Mouse (Mus musculus) embryo, embryonic 9.5 days (tissue): ENCODE data around the gene Gm7073.

ENCODE experiments used
- DNase-seq: peaks from one replicate; pipeline ENCODE4 v3.0.0-alpha.2; 2017; ENCODE audit errors: extremely low spot score

Gene Gm7073

GRCm38 (mm10) chrX:60539149-60539548, at the start of gene Gm7073:
Gene Gm7073, minus strand, starts transcription at chrX:60539249.
- DNase-seq, result no peak

- DNase-seq, result no peak
These were observed 31.5 kb upstream of the Gm7073 start for GRCm38 (mm10) chrX:60570539-60570938.

DNA sequence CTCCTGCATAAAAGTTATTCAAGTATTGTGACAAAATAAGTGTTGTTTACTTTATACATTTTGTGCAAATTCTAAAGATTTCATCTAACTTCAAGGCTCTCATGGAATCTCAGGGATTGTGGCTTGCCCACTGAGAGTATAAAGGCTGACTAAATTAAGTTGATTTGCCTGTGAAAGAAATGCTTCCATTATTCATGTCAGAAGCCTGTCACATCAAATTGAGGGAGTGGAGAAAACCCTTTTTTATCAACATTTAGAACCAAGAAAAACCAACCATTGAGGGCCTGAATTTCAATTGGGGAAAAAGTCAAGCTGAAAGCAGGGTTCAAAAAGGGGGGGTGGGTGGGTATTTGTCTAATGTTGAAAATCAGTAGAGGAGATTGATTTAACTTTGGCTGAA, 30.0 kb upstream of the Gm7073 start:
- no peak for DNase-seq

- DNase-seq, result no peak
These were observed 16.2 kb upstream of the Gm7073 start for GRCm38 (mm10) chrX:60555242-60555641.

GRCm38 (mm10) chrX:60547444-60548304, 8.6 kb upstream of the Gm7073 start:
- peak; percentile 63 for DNase-seq

DNA sequence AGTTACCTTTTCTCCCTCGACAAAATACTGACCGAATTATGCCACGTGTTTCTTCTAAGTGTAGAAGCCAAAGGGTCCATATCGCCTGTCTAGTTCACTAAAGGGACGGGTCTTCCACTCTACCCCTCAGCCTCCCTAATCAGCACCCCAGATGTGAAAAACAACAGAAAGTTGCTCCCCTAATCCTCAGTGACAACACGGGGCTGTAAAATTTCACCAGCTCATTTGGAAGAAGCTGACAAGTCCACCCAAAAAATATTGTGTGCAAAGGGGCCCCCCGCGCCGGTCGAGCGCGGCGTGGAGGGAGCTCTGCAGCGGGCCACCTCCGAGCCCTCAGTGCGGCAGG, 8.0 kb upstream of the Gm7073 start:
- DNase-seq, result peak; percentile 49

DNA sequence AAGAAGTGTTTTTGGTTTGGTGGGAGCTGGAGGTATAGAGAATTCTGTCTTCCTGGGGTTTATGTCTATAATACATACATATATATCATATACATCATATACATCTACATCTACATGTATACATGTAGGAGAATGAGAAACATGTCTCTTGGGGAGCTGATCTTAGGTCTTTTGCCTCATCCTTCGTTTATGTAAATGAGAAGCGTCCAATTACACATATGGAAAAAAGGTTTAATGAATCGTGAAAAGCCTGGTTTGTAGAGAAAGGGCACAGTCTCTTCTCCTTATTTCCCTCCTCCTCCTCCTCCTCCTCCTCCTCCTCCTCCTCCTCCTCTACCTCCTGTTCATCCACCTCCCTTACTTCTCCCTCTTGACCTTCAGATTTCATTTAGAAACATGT, 6.9 kb upstream of the Gm7073 start:
- no peak for DNase-seq

GRCm38 (mm10) chrX:60545444-60545843, 6.4 kb upstream of the Gm7073 start:
- DNase-seq, result no peak

DNA sequence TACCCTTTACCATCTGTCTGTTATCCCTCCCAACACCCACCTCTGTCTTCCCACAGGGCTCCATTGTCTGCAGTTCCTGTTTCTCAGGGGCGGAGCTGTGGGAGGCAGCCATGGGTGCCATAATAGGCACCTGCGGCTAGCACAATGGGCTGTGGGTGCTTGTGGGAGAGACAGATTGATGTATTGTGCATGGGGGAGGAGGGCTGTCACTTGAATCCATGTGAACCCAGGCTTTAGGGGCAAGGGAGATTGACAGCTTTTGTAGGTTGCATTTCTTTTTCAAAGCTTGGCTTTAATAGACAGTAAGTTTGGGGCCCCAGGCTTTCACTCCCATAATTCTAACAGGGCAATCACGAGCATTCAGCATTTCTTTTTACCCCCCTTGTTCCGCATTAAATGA, 5.0 kb upstream of the Gm7073 start:
- peak; percentile 3 for DNase-seq

GRCm38 (mm10) chrX:60542901-60543300, 3.9 kb upstream of the Gm7073 start:
- no peak for DNase-seq

DNA sequence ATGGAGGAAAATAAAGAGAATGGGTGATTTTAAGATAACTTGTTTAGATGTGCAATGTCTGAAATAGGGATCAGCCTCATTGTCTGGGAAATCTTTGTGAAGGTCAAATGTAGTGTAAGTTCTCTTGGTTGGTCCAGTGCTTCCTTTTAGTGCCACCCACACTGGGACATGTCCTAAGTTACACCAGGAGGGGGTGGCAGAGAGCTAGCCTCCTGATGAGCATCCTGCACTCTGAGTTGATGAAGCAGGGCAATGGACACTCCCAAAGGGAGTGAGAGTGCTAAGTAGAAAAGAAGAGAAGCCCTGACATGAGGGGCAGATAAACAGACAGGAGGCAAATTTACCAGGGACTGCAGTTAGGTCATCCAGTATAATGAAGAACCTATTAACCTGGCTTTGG, 35.1 kb downstream of the Gm7073 start:
- DNase-seq, result peak; percentile 31

DNA sequence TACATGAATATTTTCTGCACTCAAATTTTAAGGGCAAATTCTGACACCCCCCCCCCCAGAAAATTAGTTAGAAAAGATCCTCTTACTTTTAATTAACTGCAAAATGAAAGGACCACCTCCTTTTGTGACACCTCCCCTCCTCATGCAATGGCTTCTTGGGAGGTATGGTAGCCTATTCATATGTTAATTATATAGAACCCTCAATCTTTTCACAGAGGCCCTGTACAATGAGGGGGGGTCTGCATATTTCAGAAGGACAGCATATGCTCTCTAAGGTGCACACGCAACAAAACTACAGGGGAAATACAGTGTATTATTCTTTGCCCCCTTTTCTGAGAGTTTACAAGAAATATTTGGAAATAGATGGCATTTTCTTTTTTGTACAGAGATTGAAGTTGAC, 41.3 kb downstream of the Gm7073 start:
- DNase-seq, result no peak

DNA sequence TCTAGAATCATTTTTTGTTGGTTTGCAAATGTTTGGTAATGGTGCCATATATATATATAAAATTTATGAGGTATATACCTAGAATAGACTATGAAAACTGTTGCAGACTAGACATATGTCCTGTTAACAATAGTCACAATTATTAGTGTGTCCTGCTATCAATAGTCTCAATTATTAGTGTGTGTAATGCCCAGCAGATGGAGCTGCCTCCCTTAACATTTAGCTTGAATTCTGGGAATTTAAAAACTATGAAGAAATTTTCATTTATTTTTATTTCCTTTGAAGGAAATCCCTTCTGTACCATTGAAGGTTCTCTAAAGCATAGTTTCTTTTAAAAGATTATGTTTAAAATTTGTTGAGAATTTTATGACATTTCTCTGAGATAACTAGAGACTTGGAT, 43.7 kb downstream of the Gm7073 start:
- no peak for DNase-seq

GRCm38 (mm10) chrX:60463786-60464185, 75.3 kb downstream of the Gm7073 start:
- DNase-seq, result no peak

- no peak for DNase-seq
These were observed 124.4 kb downstream of the Gm7073 start for GRCm38 (mm10) chrX:60414563-60415111.

DNA sequence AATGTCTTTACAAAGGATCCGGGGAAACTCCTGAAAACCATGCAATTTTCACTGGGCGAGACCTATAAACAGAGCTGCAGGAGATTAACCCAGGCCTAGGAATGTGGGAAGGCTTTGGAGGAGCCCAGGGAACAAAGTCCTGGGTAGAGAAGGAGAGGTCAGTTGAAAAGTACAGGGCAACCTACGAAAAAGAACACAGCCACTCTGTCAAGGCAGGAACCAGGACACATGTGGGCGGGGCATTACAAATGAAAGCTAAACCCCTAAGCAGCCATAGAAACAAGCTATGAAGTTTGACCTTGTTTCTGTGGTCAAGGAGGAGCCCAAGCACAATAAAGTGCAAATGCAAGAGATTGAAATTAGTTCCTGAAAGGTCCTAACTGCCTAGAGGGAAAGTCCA, 133.4 kb downstream of the Gm7073 start:
- no peak for DNase-seq

GRCm38 (mm10) chrX:60404668-60405044, 134.4 kb downstream of the Gm7073 start:
- peak; percentile 81 for DNase-seq

GRCm38 (mm10) chrX:60403764-60404667, 135.0 kb downstream of the Gm7073 start:
- peak; percentile 63 for DNase-seq

DNA sequence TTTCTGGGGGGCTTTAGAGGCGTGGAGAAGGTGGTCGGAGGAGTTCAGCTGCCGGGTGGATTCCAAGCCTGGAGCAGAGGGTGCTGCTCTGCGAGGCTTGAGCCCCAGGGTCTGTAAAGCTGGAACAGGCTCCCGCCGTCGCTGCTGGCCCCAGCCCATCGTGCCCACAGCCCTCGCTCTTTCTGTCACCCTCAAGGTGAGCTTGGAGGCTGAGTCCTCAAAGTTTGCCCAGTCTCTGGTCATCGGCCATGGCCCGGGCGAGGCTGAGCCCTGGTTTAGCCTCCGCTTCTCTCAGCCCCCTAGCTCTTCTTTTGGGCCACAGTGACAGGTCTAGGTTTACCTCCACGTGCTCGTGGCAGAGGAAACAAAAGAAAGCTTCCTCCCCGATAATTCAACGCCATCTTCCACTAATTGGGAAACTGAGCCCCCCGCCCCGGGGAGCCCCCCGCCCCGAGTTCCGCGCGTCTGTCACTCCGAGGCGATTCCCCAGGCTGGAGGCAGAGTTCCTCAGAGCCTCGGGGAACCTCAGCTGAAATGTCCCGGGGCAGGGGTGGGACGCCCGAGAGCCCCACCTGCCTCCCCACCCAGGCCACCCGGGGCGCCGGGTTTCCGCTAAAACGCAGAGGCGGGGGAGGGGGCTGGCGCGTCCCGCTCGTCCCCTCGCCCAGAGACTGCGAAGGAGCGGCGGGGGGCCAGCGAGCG, 135.8 kb downstream of the Gm7073 start:
- DNase-seq, result peak; percentile 21

DNA sequence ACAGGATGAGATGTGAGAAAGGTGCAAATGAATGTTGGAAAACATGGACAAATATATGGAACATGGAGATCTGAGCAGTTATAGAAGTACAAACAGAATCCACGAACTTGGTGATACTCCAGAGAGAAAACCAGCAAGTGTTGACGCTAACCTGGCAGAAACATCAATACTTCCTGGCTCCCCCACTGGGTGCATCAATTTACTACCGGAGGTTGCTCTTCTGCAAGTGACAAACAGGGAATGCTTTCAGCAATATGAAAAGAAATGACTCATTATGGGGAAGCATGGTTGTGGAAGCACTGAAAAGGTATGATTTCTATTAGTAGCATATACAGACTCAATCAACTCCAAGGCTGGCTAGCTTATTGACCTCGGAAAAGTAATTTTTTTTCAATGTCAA, 144.8 kb downstream of the Gm7073 start:
- DNase-seq, result no peak

GRCm38 (mm10) chrX:60386852-60387251, 152.2 kb downstream of the Gm7073 start:
- DNase-seq, result no peak
